Mouse (Mus musculus) cerebellum, adult (tissue): ENCODE results near the gene Ska2.

Experiments
- ATAC-seq: cut with Nextera tagmentation; 2 replicates; pipeline ENCODE4 v1.9.2; 2017; ENCODE audit warnings: mild to moderate bottlenecking, moderate library complexity, mixed read lengths; ENCODE audit not compliant: insufficient number of reproducible peaks, low FRiP score, low TSS enrichment

Gene Ska2

DNA sequence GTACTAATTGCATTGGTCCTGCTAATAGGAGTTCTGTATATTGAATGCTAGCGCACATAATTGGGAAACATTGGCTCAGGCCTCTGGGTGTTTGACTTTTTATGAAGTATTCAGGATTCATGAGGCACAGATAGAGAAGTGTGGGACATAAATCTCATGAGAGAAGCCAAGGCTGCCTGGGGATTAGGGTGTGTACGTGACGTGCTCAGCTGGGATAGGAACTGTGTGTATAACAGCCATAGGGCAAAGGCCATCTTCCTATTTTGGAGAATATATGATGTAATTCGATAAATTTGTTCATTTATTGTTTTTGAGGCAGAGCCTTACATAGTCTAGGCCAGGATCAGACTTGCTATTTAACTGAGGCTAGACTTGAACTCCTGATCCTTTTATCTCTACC, 53.7 kb downstream of the Ska2 start:
- ATAC-seq, result no peak

- no peak for ATAC-seq
Observed at GRCm38 (mm10) chr11:87163751-87164150, 54.7 kb downstream of the Ska2 start.

- ATAC-seq, result no peak
Observed at GRCm38 (mm10) chr11:87173625-87174024, 64.6 kb downstream of the Ska2 start.
